Mouse (Mus musculus) CH12.LX (cell line): ENCODE measurements at regions not wholly inside any gene's neighbourhood (a gene's known extent, or its start where the extent isn't known, plus 50 kb on each side); places are given as distances from the start of the nearest gene placed in this dataset.

Experiments
- CTCF ChIP-seq, 2 experiments: IDR thresholded peaks in 1 of 2; conservative IDR thresholded peaks in 1 of 2; 2 replicates each; pipeline ENCODE4 v1.5.1; 2011 to 2012; ENCODE audit warnings: low read depth in 2 of 2, low read length in 2 of 2, improper control_type of control experiment in 1 of 2, inconsistent platforms in 1 of 2, mild to moderate bottlenecking in 1 of 2, moderate library complexity in 1 of 2
- ETS1 ChIP-seq: conservative IDR thresholded peaks from 2 replicates; pipeline ENCODE4 v1.6.1; 2012; ENCODE audit warnings: low read depth, mild to moderate bottlenecking, inconsistent platforms, low read length, improper control_type of control experiment, moderate library complexity
- SMC3 ChIP-seq: IDR thresholded peaks from 2 replicates; pipeline ENCODE4 v1.6.1; 2011; ENCODE audit warnings: low read depth, low read length, improper control_type of control experiment

DNA sequence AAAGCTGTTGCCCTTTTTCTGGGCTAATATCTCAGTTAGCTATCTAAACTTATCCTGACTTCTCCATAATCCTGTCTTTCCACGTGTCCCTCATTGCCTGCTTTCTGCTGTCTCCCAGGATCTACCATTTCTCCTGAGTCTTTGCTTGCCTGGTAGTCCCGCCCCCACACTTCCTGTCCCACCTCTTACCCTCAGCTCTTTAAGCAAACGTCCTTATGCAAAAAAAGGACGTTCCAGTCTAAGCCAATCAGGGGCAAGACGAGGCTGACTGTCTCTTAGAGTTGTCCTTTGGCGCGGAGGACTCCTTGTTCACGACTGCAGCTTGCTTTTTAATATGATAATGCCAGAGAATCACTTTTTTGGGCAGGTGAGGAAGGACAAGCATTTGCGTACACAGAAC lies 79.6 kb upstream of the Hnrnpk start:
- TF ChIP-seq ETS1 (no peak), CTCF (conservative IDR thresholded peaks at IDR 0.05 in 1 of 2, IDR thresholded peaks at IDR 0.05 in 1 of 2; ENCODE audit: low read depth in 2 of 2, low read length in 2 of 2) (no peak), SMC3 (no peak)
